Mouse (Mus musculus): ENCODE results near the gene Acbd3. TPM values are rescaled to one million over a fixed set of nuclear protein-coding genes. Genes with fewer than 3 reads are reported as not detected.

Acbd3 gene
- total RNA-seq, 2 experiments from 2014 or later, result 32.6 to 34.4 TPM

- no peak for TF ChIP-seq CTCF (conservative IDR thresholded peaks at IDR 0.05)
- H3K4me3 ChIP-seq, result peak overlapping the region; percentile 92
- no peak for DNase-seq (ENCODE audit: low spot score in 2 of 2)
- H3K27ac ChIP-seq, result peak overlapping the region; percentile 95
Measured at GRCm38 (mm10) chr1:180778403-180778754, 52.5 kb downstream of the Acbd3 start.

- Histone ChIP-seq H3K27ac (no peak overlapping the region), H3K4me3 (no peak overlapping the region)
- DNase-seq (ENCODE audit: low spot score in 2 of 2), result no peak
- TF ChIP-seq CTCF (conservative IDR thresholded peaks at IDR 0.05), result no peak
Measured at GRCm38 (mm10) chr1:180778941-180779340, 53.1 kb downstream of the Acbd3 start.

GRCm38 (mm10) chr1:180780291-180780690 is 54.4 kb downstream of the Acbd3 start:
- Histone ChIP-seq H3K4me3 (no peak overlapping the region), H3K27ac (no peak overlapping the region)
- TF ChIP-seq CTCF (conservative IDR thresholded peaks at IDR 0.05), result no peak
- no peak for DNase-seq (ENCODE audit: low spot score in 2 of 2)

- no peak for DNase-seq (ENCODE audit: low spot score in 2 of 2)
- TF ChIP-seq CTCF (conservative IDR thresholded peaks at IDR 0.05), result no peak
- Histone ChIP-seq H3K27ac (no peak overlapping the region), H3K4me3 (no peak overlapping the region)
Measured at GRCm38 (mm10) chr1:180781250-180781649, 55.4 kb downstream of the Acbd3 start.

- no peak for TF ChIP-seq CTCF (conservative IDR thresholded peaks at IDR 0.05)
- no peak for DNase-seq (ENCODE audit: low spot score in 2 of 2)
Measured at GRCm38 (mm10) chr1:180782906-180783579, 57.2 kb downstream of the Acbd3 start.

GRCm38 (mm10) chr1:180783580-180783928 is 57.7 kb downstream of the Acbd3 start:
- DNase-seq (ENCODE audit: low spot score in 2 of 2), result no peak
- H3K27ac ChIP-seq, result no peak overlapping the region
- no peak for TF ChIP-seq CTCF (conservative IDR thresholded peaks at IDR 0.05)
- no peak overlapping the region for H3K4me3 ChIP-seq

More at GRCm38 (mm10) chr1:180782906-180783579, 57.2 kb downstream of the Acbd3 start:
- Histone ChIP-seq H3K4me3 (no peak overlapping the region), H3K27ac (no peak overlapping the region)

- no peak for DNase-seq (ENCODE audit: low spot score in 2 of 2)
- Histone ChIP-seq H3K27ac (no peak overlapping the region), H3K4me3 (no peak overlapping the region)
- no peak for TF ChIP-seq CTCF (conservative IDR thresholded peaks at IDR 0.05)
Measured at GRCm38 (mm10) chr1:180791821-180792480, 66.1 kb downstream of the Acbd3 start.

GRCm38 (mm10) chr1:180792814-180793213 is 67.0 kb downstream of the Acbd3 start:
- H3K27ac ChIP-seq, result no peak overlapping the region
- H3K4me3 ChIP-seq, result no peak overlapping the region
- no peak for TF ChIP-seq CTCF (conservative IDR thresholded peaks at IDR 0.05)
- no peak for DNase-seq (ENCODE audit: low spot score in 2 of 2)

GRCm38 (mm10) chr1:180793445-180794117 is 67.7 kb downstream of the Acbd3 start:
- no peak for TF ChIP-seq CTCF (conservative IDR thresholded peaks at IDR 0.05)
- no peak overlapping the region for H3K27ac ChIP-seq
- no peak for DNase-seq (ENCODE audit: low spot score in 2 of 2)
- H3K4me3 ChIP-seq, result peak overlapping the region; percentile 39

- H3K27ac ChIP-seq, result no peak overlapping the region
- H3K4me3 ChIP-seq, result peak overlapping the region; percentile 39
- TF ChIP-seq CTCF (conservative IDR thresholded peaks at IDR 0.05), result no peak
- no peak for DNase-seq (ENCODE audit: low spot score in 2 of 2)
Measured at GRCm38 (mm10) chr1:180794170-180794569, 68.3 kb downstream of the Acbd3 start.

GRCm38 (mm10) chr1:180798660-180799059 is 72.8 kb downstream of the Acbd3 start:
- H3K27ac ChIP-seq, result no peak overlapping the region
- no peak for DNase-seq (ENCODE audit: low spot score in 2 of 2)
- H3K4me3 ChIP-seq, result no peak overlapping the region
- TF ChIP-seq CTCF (conservative IDR thresholded peaks at IDR 0.05), result no peak

GRCm38 (mm10) chr1:180799253-180799652 is 73.4 kb downstream of the Acbd3 start:
- H3K27ac ChIP-seq, result no peak overlapping the region
- no peak overlapping the region for H3K4me3 ChIP-seq
- DNase-seq (ENCODE audit: low spot score in 2 of 2), result no peak
- TF ChIP-seq CTCF (conservative IDR thresholded peaks at IDR 0.05), result no peak

GRCm38 (mm10) chr1:180800022-180800421 is 74.2 kb downstream of the Acbd3 start:
- no peak for TF ChIP-seq CTCF (conservative IDR thresholded peaks at IDR 0.05)
- DNase-seq (ENCODE audit: low spot score in 2 of 2), result no peak

More at GRCm38 (mm10) chr1:180800022-180800421, 74.2 kb downstream of the Acbd3 start:
- no peak overlapping the region for H3K4me3 ChIP-seq
- H3K27ac ChIP-seq, result no peak overlapping the region

All from layer of hippocampus, adult 2 months (tissue).